Mouse (Mus musculus): ENCODE data around the gene Cbfa2t3.

Gene Cbfa2t3

DNA sequence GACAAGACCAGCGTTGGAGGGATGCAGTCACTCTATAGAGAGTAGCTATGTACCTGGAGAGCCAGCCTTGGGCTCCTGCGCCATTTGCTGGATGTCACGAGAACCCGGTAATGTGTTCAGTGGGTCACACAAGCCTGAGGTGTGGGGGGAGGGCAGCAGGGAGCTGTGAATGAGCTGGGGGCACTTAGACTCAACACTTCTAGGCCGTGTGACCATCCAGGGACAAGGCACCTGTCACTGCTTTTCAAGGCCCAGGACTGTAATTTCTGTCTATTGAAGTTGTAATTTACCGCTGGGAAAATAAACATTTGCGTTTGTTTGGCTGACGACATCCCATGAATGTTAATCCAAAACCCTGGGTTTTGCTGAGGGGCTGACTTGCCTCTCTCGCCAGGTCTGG lies 12.0 kb downstream of the Cbfa2t3 start:
- DNase-seq, result no peak

DNA sequence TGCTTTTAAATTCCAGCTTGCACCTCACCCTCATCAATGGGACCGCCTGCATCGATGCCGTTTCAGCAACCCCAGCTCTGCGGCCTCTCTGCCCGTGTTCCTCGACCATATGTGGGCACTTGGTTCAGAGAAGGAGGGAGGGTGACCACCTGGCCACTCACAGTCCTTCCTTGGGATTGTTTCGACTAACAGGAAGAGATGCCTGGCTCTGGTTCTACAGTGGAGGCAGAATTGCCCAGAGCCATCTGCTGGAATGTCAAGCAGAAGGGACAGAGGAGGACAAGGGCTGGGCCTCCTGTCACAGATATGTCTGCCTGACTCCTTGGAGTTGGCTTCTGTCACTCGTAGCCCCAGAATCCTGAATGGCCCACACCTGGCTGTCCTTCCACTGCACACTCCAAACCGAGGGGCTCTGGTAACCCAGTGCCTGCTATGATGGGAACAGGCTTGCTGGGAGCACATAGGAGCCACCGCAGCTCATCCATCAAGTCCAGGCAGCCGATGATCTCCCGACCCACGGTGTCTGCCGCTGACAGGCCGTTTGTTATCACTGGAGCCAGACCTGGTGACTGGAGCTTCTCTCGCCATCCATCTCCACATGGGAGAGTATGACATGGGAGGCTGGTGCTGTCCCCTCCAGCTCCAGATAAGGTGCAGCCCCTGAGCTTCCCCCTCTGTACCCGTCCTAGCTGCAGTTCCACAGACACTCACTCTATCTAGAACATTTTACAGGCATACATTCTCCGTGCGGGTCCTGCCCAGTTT lies 13.6 kb downstream of the Cbfa2t3 start:
- DNase-seq, result peak; percentile 57 to 64

DNA sequence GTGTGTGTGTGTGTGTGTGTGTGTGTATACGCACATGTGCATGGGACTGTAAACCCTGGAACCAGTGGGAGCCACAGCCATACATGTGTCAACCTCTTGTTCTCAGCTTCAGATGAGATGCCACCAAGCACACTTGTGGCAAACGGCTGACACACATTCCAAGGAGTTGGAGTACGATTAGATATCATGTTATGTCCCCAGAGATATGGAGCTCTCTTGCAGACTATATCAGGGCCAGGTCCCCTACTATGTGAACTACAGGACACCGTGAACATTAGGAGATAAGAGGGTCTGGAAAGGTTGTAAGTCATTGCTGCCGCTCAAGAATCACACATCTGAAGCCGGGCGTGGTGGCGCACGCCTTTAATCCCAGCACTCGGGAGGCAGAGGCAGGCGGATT lies 16.1 kb downstream of the Cbfa2t3 start:
- DNase-seq, result no peak

- DNase-seq, result no peak
Measured at GRCm38 (mm10) chr8:122680171-122680570, 18.7 kb downstream of the Cbfa2t3 start.

DNA sequence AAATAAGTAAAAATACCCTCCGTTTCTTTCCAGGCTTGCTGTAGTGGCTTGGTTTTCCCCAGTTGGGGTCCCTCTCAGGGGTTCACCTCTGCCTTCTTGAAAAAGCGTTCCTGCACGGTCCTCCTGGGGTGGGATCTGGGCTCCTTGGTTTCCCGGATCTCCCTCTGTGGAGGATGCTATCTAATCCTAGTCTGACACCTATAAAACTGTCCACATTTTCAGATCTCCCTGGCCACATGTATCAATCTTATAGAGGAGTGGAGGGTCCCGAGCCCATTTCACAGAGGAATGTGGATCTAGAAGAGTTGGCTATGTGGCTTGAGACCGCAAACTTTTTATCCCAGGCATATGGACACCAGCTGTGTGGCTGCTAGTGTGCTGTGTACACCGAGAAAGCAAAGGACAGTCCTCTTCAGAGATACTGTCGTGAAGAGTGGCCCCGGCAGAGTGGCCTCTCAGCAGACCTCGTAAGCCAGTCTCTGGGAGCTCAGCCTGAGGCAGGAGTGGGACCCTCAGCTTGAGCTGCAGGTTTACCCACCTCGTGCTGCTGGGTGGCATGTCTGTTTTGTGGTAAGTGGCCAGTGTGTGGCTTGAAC lies 19.5 kb downstream of the Cbfa2t3 start:
- no peak for DNase-seq

GRCm38 (mm10) chr8:122678896-122679210 lies 20.1 kb downstream of the Cbfa2t3 start:
- no peak for DNase-seq

- peak; percentile 93 to 94 for DNase-seq
Measured at GRCm38 (mm10) chr8:122678061-122678895, 20.6 kb downstream of the Cbfa2t3 start.

DNA sequence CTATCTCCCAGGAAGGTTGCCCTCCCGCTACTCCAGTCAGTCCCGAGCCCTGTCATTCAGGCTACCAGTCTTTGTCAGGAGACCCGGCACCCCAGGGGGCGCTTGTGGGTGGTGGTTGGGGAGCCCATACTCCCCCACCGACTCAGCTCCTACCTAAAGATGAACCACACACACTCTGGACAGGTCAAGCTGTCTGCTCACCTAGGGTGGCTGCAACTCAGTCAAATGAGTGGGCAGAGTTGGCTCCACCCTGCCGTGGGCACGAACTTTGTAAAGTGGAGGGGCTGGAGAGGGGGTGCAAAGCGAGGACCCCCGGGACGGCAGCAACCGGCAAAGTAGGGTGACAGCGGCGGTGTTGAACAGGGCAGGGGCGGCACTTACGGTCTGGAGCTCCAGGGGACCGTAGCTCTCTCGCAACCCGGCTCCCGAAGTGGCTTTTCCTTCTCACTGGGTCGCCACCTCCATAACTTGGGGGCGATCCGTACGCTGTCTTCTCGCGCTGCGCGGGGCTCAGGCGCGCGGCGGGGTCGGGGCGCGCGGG lies 21.4 kb downstream of the Cbfa2t3 start:
- peak in 1 of 2 experiments; percentile 78 for DNase-seq

GRCm38 (mm10) chr8:122676621-122677480 lies 22.1 kb downstream of the Cbfa2t3 start:
- peak; percentile 96 to 97 for DNase-seq

GRCm38 (mm10) chr8:122675596-122676420 lies 23.1 kb downstream of the Cbfa2t3 start:
- DNase-seq, result peak; percentile 73

DNA sequence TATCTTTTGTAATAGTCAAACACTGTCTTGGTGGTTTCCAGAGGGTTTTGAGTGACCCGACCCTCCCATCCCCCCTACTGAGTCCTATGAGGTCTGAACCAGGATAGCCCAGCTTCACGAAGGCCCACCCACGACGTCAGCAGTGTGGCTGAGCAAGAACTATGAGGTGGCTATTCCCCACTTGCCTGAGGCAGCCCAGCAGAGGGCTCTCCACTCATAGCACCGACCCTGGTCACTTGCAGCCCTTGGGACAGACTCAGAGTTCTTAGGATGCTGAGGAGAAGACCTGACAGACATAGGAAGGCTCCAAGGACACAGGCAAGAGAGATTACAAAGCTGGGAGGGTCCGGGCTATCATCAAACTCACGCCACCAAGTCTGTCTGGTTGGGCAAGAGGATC lies 23.9 kb downstream of the Cbfa2t3 start:
- peak; percentile 54 to 64 for DNase-seq

GRCm38 (mm10) chr8:122673989-122674388 lies 24.9 kb downstream of the Cbfa2t3 start:
- peak; percentile 59 to 66 for DNase-seq

DNA sequence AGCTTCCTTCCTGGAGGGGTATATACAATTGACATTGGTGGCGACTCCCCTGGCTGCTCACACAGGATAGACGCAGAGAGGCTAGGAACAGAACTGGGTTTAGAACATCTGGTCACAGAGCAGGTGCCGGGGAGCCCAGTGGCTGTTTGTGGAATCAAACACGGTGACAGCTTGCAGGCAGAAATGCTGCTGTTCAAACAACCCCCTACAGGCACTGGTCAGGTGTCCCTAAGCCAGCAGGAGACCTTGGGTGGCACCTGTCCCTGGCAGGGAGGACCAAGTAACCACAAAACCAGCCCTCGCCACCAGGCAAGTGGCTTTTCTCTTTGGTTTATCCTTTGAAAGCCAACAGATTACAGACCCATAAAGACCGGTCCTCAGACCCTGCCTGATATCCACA lies 27.0 kb downstream of the Cbfa2t3 start:
- peak in 1 of 2 experiments; percentile 45 for DNase-seq

DNA sequence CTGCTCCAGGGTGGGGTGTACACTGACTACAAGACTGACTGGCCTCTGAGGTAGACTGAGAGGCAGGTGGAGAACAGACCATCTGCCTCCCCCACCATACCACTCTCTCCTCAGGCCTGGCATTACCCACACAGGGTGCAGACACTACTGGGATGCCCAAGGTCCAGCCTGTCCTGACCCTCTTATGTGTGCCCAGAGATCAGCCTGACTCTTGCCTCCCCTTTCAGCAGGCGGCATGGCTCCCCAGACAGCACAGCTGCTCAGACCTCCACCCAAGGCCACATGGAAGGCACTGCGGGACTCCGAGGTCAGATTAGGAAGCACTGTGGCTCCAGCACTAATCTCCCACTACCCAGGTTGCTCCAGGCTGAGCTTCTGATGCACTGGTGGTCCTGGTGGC lies 28.2 kb downstream of the Cbfa2t3 start:
- DNase-seq, result no peak

DNA sequence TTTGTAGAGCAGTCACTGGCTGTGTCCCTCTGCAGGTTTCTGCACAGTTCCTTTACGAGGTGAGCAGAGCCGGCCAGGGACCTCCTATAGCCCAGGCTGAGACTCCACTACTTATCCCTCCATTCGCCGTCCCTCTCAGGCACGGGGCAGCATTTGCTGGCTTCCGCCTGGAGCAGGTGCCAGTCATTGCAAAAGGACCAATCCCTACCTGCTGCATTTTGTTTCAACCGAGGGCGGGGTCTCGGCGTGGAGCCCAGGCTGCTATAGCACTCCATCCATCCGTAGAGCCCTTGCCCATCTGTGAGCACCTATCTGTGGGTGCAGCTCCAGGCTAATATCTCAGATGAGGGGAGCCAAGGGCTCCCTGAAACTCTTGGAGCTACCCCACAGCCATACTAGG lies 28.9 kb downstream of the Cbfa2t3 start:
- peak; percentile 44 to 56 for DNase-seq

DNA sequence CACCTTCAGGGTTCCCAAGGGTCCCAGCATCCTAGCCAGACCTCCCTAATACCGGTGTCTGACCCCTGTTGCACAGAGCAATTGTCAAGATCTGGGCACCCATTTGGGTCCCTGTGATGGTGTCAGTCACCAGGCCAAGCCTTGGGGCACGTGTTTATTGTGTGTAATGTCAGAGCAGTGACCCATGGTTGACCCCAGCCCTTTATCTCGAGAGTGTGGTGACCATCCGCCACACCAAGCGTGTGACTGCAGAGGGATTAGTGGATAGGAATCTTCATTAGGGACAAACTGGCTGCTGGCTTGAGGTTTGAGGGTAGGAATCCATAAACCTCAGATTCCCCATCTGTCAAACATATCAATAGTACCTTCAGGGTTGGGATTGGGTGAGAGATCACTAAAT lies 29.5 kb downstream of the Cbfa2t3 start:
- DNase-seq, result no peak

DNA sequence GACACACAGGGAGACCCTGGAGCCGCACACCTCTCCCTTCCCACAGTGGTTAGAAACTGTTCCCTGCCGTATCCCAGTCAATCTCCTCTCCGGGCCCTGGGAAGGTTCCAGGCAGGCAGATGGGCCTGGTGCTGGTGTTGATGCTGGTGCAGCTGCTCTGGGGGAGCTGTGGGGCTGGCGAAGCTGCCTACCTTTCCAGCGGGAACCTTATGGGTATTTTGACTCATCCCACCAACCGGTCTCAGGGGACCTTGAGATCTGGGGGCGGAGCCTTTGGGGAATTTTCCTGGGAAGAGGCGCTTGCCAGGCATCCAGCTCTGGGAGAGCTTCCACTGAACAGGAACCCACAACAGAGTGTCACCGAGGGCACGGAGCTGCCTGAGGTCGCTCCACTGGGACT lies 31.1 kb downstream of the Cbfa2t3 start:
- no peak for DNase-seq

- DNase-seq, result no peak
Measured at GRCm38 (mm10) chr8:122666827-122667226, 32.1 kb downstream of the Cbfa2t3 start.

DNA sequence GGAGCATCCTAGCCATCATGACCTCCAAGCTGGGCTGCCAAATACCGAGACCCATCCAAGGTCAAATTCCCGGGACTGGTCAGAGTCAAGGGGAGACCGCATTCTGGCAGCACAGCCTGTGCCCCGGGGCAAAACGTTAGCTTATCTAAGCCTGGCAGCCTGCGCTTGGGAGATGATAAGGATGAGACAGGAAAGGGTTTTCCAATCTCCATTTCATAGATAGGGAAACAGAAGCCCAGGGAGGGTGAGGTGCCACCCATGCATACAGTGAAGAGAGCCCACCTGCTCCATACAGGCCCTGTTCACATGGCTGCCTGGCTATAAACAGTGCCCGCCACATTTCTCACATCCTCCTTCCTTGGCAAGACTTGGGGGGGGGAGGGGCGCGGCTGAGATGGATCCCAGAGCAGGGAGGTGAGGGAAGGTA lies 32.6 kb downstream of the Cbfa2t3 start:
- DNase-seq, result peak in 1 of 2 experiments; percentile 54

- peak; percentile 78 to 85 for DNase-seq
Measured at GRCm38 (mm10) chr8:122665667-122666316, 33.1 kb downstream of the Cbfa2t3 start.

- DNase-seq, result peak; percentile 80 to 82
Measured at GRCm38 (mm10) chr8:122665221-122665620, 33.7 kb downstream of the Cbfa2t3 start.

Data from cerebellum, postnatal 25 days (tissue).